21 mouse cellular contexts compared by ENCODE assay signal in genomic region chr9:58411556-58411955, GRCm38 (mm10). TPM values are rescaled to one million over a fixed set of nuclear protein-coding genes. Genes with fewer than 3 reads are reported as not detected.
"Had no signal": no experiment of that assay in that cellular context is flagged by ENCODE, and none has a peak within 500 bp of the region (broad histone marks: within the 10 kb centered on the region; RNA-seq: fewer than 3 reads in every experiment).

No protein-coding gene starts in this region.

- ATAC-seq: midbrain, embryonic 15.5 days had no signal

- H3K4me1 ChIP-seq: limb, embryonic 10.5 days; liver, embryonic 15.5 days; megakaryocyte, embryonic 14.5 days; midbrain, embryonic 15.5 days; stomach, embryonic 15.5 days had no signal

- H3K9ac ChIP-seq: liver, embryonic 15.5 days; lung, embryonic 14.5 days; midbrain, embryonic 15.5 days; neural tube, embryonic 13.5 days; stomach, embryonic 15.5 days had no signal

- H3K27ac ChIP-seq: left cerebral cortex, adult 2 months; limb, embryonic 10.5 days; liver, embryonic 15.5 days; midbrain, embryonic 15.5 days; neural tube, embryonic 13.5 days; stomach, embryonic 15.5 days had no signal

- H3K4me2 ChIP-seq: liver, embryonic 11.5 days; liver, embryonic 15.5 days; lung, embryonic 14.5 days; midbrain, embryonic 11.5 days; midbrain, embryonic 15.5 days; neural tube, embryonic 13.5 days; stomach, embryonic 15.5 days had no signal

- H3K27me3 ChIP-seq: liver, embryonic 15.5 days; midbrain, embryonic 15.5 days; neural tube, embryonic 13.5 days; stomach, embryonic 15.5 days had no signal

- H3K4me3 ChIP-seq: left cerebral cortex, adult 2 months; limb, embryonic 10.5 days; liver, embryonic 15.5 days; megakaryocyte, embryonic 14.5 days; midbrain, embryonic 15.5 days; neural tube, embryonic 13.5 days; stomach, embryonic 15.5 days had no signal

- H3K36me3 ChIP-seq: limb, embryonic 10.5 days; liver, embryonic 15.5 days; midbrain, embryonic 15.5 days; neural tube, embryonic 13.5 days; stomach, embryonic 15.5 days had no signal

- H3K9me3 ChIP-seq: limb, embryonic 10.5 days; liver, embryonic 15.5 days; megakaryocyte, embryonic 14.5 days; midbrain, embryonic 15.5 days; neural tube, embryonic 13.5 days; stomach, embryonic 15.5 days had no signal

- DNase-seq: kidney, postnatal 25 days; lung, embryonic 14.5 days; lung, postnatal 10 days; lung, postnatal 4 days; retina, postnatal 1 day; thymus, adult 2 months; thymus, postnatal 25 days had no signal

RNA-seq across cellular contexts. Expression of gene Tbc1d21, which starts 41.3 kb away (rescaled TPM):
- total RNA-seq: layer of hippocampus, postnatal 25 days; left cerebral cortex, adult 2 months; left cerebral cortex, postnatal 14 days had no signal
- polyA plus RNA-seq: kidney, embryonic 16.5 days; limb, embryonic 10.5 days; limb, embryonic 14.5 days; liver, embryonic 11.5 days; liver, embryonic 15.5 days; lung, embryonic 14.5 days; midbrain, embryonic 11.5 days; midbrain, embryonic 15.5 days; neural tube, embryonic 13.5 days; spleen, adult 2 months; stomach, embryonic 15.5 days; thymus, adult 2 months had no signal
